Mouse (Mus musculus): ENCODE measurements around the gene Jmjd4.

Gene Jmjd4

DNA sequence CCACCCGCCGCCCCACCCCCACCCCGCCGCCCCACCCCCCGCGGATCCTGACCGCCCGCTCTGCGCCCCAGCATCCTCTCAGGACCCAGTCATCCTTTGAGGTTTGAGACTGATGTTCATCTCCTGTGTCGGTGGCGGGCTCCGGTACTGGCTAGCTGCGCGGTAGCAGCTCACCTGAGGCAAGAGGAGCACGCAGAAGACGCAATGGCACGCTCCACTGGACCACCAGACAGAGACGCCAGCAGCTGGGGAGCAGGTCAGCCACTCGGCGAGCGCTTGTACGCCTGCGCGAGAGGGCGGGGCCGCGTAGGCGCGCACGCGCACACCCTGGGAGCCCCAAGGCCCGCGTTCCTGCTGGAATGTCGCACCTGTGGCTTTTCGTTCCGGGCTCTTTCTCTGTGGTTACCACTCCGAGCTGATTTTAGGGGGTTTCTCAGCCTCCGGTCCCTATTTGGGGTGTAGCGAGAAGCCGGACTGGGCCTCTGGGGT is at the start of gene Jmjd4:
Gene Jmjd4, plus strand, starts transcription at position 305 of the 489 bp plus-strand sequence.
- peak; percentile 92 for DNase-seq

DNA sequence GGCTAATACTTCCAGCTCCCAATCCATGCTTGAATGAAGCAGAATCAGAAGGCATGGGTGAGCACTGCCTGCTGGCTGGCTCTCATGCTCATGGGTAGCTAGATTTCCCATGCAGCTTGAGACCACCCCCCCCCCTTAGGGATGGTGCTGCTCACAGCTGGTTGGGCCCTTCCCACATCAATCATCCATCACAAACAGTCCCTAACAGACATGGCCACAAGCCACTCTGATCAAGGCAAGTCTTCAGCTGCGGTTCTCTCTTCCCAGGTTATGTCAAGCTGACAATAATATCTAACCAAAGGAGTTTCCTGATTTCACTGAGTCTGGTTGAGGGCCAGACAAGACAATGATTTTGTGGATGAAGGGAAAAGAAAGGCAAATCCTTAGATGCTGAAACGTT is 49.0 kb upstream of the Jmjd4 start:
- no peak for DNase-seq

DNA sequence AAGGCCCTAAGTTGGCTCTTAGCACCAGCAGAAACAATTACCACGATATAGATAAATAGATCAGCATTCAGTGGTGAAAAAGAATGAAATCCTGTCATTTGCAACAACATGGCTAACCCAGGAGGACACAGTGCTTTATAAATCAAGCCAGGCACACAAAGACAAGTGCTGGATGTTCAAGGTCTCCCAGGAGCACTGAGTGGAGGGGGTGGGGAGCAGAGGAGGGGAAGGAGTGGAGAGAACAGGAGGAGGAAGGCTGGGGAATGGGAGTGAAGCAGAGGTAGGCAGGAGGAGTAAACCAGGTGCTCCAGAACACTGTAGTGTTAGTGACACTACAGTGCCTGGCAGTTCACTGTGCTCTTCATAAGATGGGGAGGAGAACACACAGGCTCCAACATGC is 44.1 kb upstream of the Jmjd4 start:
- no peak for DNase-seq

GRCm38 (mm10) chr11:59410851-59411250 is 39.0 kb upstream of the Jmjd4 start:
- no peak for DNase-seq

DNA sequence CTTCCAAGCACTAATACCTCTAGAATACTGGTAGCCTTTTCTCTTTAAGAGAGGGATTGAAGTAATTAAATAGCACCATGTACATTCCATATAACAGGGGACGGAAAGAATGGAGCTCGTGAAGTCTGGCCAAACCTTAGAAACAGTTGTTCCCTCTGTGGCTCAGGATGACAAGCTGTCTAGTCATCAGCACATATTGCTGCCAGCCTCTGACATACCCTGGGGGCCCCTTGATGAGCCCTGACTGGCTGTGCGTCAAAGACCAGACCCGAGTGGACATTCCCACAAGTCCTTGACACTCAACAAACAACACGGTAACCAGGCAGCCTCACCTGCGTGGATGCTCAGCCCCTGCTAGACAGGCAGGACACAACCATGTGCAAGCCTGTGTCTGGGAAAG is 37.8 kb upstream of the Jmjd4 start:
- DNase-seq: no peak

- DNase-seq: no peak
Measured at GRCm38 (mm10) chr11:59412999-59413863, 36.6 kb upstream of the Jmjd4 start.

GRCm38 (mm10) chr11:59418708-59419107 is 31.1 kb upstream of the Jmjd4 start:
- no peak for DNase-seq

DNA sequence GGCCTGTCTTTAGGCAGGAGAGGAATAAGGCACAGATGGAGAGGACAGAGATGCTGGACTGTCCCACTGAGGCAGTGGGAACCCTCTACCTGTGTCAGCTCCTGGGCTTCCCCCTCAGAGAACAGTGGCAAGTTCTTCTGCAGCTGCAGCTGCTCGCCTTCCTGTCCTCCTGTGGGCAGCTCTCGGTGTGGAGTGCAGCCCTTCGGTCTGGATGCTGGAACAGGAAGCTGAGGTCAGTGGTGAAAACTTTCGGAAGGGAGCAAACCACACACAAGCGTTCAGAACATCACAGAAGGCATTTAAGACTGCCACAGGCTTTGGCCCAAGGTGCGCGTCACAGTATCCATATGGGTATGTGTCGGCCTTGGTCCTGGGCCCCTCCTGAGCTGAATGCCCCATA is 28.4 kb upstream of the Jmjd4 start:
- DNase-seq: no peak

GRCm38 (mm10) chr11:59421967-59422366 is 27.9 kb upstream of the Jmjd4 start:
- DNase-seq: no peak

- DNase-seq: peak; percentile 33
Measured at GRCm38 (mm10) chr11:59423010-59423588, 26.7 kb upstream of the Jmjd4 start.

- DNase-seq: peak; percentile 15
Measured at GRCm38 (mm10) chr11:59425671-59426101, 24.2 kb upstream of the Jmjd4 start.

DNA sequence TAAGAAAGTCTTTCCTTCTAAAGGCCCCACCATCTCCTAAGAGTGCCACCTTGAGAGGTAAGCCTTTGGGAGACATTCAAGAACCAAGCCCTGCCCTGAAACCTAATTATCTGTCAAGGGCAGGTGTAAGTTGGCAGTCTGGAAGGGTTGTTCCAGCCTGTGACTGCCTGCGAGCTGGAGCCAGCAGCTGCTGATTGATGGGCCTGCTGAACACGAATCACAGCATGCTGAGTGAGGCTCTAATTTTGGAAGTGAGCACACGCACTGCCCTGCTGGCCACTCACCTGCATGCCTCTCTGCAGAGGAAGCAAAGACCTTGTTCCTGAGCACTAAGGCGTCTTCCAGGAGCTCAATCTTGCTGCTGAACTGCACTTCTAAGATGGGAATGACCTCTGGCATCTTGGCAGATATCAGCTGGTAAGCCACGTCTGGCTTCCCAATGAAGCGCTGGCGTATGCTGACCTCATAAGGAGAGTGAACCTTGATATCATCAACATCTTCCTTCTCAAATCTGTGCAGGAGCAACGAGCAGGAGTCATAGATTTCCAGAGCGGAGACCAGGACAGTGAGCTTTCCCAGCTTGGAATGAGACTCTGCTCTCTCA is 21.7 kb upstream of the Jmjd4 start:
- no peak for DNase-seq

GRCm38 (mm10) chr11:59429959-59430358 is 19.9 kb upstream of the Jmjd4 start:
- DNase-seq: no peak

GRCm38 (mm10) chr11:59432261-59432660 is 17.6 kb upstream of the Jmjd4 start:
- DNase-seq: no peak

- no peak for DNase-seq
Measured at GRCm38 (mm10) chr11:59437954-59438353, 11.9 kb upstream of the Jmjd4 start.

GRCm38 (mm10) chr11:59443102-59443501 is 6.7 kb upstream of the Jmjd4 start:
- DNase-seq: no peak

- peak; percentile 50 for DNase-seq
Measured at GRCm38 (mm10) chr11:59450230-59450771, 456 bp downstream of the Jmjd4 start.

GRCm38 (mm10) chr11:59451086-59451485 is 1.2 kb downstream of the Jmjd4 start, which contains the start of gene Snap47:
Gene Snap47 (minus strand): TSS chr11:59451186.
- no peak for DNase-seq

DNA sequence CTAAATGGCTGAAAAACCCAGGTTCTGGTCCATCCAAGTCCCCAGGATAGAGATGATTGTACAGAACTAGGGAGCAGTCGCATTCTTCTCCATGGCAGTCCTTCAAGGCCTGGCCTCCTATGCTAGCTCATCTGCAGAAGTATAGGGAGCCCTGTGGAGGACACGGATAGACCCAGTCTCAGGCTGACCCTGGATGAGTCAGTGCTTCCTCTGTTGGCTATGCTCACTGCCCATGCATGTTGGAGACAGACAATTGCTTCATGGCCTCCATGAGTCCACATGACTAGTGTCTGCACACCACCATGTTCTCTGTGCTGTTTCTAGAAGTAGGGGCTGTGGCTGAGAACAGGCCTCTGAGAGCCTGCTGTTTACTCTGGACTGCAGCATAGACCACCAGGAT is 6.5 kb downstream of the Jmjd4 start:
- no peak for DNase-seq

GRCm38 (mm10) chr11:59456891-59457290 is 7.0 kb downstream of the Jmjd4 start:
- no peak for DNase-seq

- peak; percentile 74 for DNase-seq
Measured at GRCm38 (mm10) chr11:59458973-59459372, 9.1 kb downstream of the Jmjd4 start.

DNA sequence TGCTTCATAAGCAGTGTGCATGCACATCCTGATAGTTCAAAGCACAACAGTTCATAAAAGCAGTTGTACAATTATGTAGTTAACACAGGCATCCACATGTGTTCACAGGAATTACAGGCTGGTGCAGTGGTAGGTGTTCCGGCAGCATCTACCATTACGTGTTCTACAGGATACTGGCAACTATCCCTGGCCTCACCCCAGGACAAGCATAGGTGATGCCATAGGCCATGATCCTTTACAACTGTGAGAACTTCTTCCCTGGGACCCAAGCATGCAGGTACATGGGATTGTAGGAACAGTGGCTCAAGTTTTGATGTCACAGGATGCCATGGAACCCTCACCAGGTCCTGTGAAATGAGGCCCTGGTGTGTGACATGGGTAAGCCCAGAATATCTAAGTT is 10.6 kb downstream of the Jmjd4 start:
- no peak for DNase-seq
